Mouse (Mus musculus) heart, embryonic 12.5 days (tissue): Measurements from ENCODE around the gene Slc12a1. TPM values are rescaled to one million over a fixed set of nuclear protein-coding genes. Genes with fewer than 3 reads are reported as not detected.

ENCODE experiments used
- ATAC-seq: fragments of 200-750 bp; cut with Nextera tagmentation; 2 replicates; pipeline ENCODE4 v1.8.0; 2017; ENCODE audit warnings: moderate TSS enrichment, moderate library complexity; ENCODE audit not compliant: insufficient number of reproducible peaks, low FRiP score
- H3K27ac ChIP-seq: fragments of 300-500 bp; sonication (generic); 2 replicates; pipeline ENCODE4 v1.5.1; 2016; ENCODE audit warnings: mild to moderate bottlenecking, moderate library complexity; ENCODE audit not compliant: poor library complexity, severe bottlenecking
- H3K27me3 ChIP-seq: fragments of 300-500 bp; sonication (generic); replicated peaks from 2 replicates; pipeline ENCODE4 v1.6.1; 2016; ENCODE audit warnings: mild to moderate bottlenecking, moderate library complexity
- H3K36me3 ChIP-seq: fragments of 300-500 bp; sonication (generic); 2 replicates; pipeline ENCODE4 v1.6.1; 2016; ENCODE audit warnings: mild to moderate bottlenecking, moderate library complexity
- H3K4me1 ChIP-seq: fragments of 300-500 bp; sonication (generic); replicated peaks from 2 replicates; pipeline ENCODE4 v1.6.1; 2016; ENCODE audit warnings: mild to moderate bottlenecking
- H3K4me2 ChIP-seq: fragments of 300-500 bp; sonication (generic); 2 replicates; pipeline ENCODE4 v1.6.1; 2016; ENCODE audit warnings: mild to moderate bottlenecking, moderate library complexity
- H3K4me3 ChIP-seq: fragments of 300-500 bp; sonication (generic); 2 replicates; pipeline ENCODE4 v1.5.1; 2016; ENCODE audit warnings: mild to moderate bottlenecking
- H3K9ac ChIP-seq: fragments of 300-500 bp; sonication (generic); 2 replicates; pipeline ENCODE4 v1.6.1; 2016; ENCODE audit warnings: mild to moderate bottlenecking, moderate library complexity
- H3K9me3 ChIP-seq: fragments of 300-500 bp; sonication (generic); replicated peaks from 2 replicates; pipeline ENCODE4 v1.6.1; 2016; ENCODE audit warnings: mild to moderate bottlenecking, moderate library complexity
- WGBS: fragments of 180-500 bp; shearing (Covaris S2); methylation state at CpG from one replicate; pipeline ENCODE4 v1.1.7; 2016; 5-methylcytosine and 5-hydroxymethylcytosine counted together
- polyA plus RNA-seq: library from polyadenylated mRNA; unstranded; fragments of >200 nt; fragmentation: Nextera tagmentation; extraction: Ambion mirVana; gene quantifications from 2 replicates; pipeline ENCODE4 v1.2.1, GENCODE M21; 2016

The Slc12a1 gene
- polyA plus RNA-seq, 1 experiment from 2014 or later = 0.04 TPM

DNA sequence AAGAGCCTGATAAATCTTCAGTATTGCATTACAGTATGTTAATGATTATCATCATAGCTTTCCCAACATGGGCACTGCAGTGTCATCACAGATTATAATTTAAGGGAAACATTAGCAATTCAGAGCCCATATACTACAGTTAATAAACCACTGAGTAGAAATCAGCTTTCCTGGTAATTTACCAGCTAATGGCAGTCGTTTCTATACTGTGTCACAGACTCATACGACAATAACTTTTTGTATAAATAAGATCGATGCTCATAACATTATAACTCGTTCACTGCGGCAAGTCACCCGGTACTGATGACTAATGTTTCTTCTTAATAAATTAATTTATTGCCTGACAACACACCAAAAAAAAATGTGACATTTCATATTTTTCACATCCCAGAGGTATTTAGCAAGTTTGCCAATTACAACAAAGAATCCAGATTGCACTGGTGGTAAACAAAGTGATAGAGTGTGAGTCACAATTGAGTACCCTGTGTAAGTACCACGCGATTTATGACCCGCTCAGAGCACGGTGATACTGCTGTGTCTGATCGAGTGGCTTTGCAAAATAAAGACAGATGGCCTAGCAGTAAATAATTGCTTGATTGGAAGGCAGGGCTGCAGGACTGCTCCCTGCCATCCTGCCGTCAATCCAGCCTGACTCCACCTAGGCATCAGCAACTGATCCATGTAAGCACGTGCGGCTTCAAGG, 56.7 kb downstream of the Slc12a1 start:
- Histone ChIP-seq H3K27me3 (no peaks in the 10 kb centered on the region), H3K36me3 (no peaks in the 10 kb centered on the region), H3K4me1 (peaks cover 11% of the 10 kb centered on the region; the same call in 1 of the 2 replicates), H3K9ac (no peak overlapping the region), H3K4me3 (no peak overlapping the region), H3K9me3 (no peaks in the 10 kb centered on the region), H3K4me2 (no peak overlapping the region), H3K27ac (no peak overlapping the region)
- no peak for ATAC-seq
- WGBS = 81% methylated on average over 14 of the region's 14 CpGs

GRCm38 (mm10) chr2:125211831-125212510, 59.7 kb downstream of the Slc12a1 start:
- no peak overlapping the region for H3K4me2 ChIP-seq
- H3K9me3 ChIP-seq = no peaks in the 10 kb centered on the region
- H3K4me1 ChIP-seq = peaks cover 11% of the 10 kb centered on the region; the same call in 1 of the 2 replicates
- no peak overlapping the region for H3K9ac ChIP-seq
- 58% methylated on average over 10 of the region's 10 CpGs for WGBS
- no peaks in the 10 kb centered on the region for H3K27me3 ChIP-seq
- no peak for ATAC-seq
- H3K4me3 ChIP-seq = no peak overlapping the region
- no peak overlapping the region for H3K27ac ChIP-seq
- no peaks in the 10 kb centered on the region for H3K36me3 ChIP-seq

- Histone ChIP-seq H3K9ac (no peak overlapping the region), H3K4me3 (no peak overlapping the region), H3K4me2 (no peak overlapping the region), H3K27me3 (no peaks in the 10 kb centered on the region), H3K4me1 (peaks cover 11% of the 10 kb centered on the region; the same call in 1 of the 2 replicates), H3K36me3 (no peaks in the 10 kb centered on the region), H3K9me3 (no peaks in the 10 kb centered on the region), H3K27ac (no peak overlapping the region)
- no peak for ATAC-seq
- 2% methylated on average over 3 of the region's 3 CpGs for WGBS
These were observed 62.3 kb downstream of the Slc12a1 start for GRCm38 (mm10) chr2:125214592-125214991.

- no peak overlapping the region for H3K4me3 ChIP-seq
- no peak overlapping the region for H3K9ac ChIP-seq
- no peaks in the 10 kb centered on the region for H3K36me3 ChIP-seq
- 79% methylated on average over 6 of the region's 6 CpGs for WGBS
- H3K9me3 ChIP-seq = no peaks in the 10 kb centered on the region
- no peak for ATAC-seq
- H3K27ac ChIP-seq = no peak overlapping the region
- no peaks in the 10 kb centered on the region for H3K27me3 ChIP-seq
- H3K4me2 ChIP-seq = no peak overlapping the region
- H3K4me1 ChIP-seq = peaks cover 5% of the 10 kb centered on the region; the same call in 1 of the 2 replicates
These were observed 65.0 kb downstream of the Slc12a1 start for GRCm38 (mm10) chr2:125217286-125217685.

- Histone ChIP-seq H3K9me3 (no peaks in the 10 kb centered on the region), H3K4me2 (no peak overlapping the region), H3K27ac (no peak overlapping the region), H3K4me1 (0 out of 2 replicates have a peak, but pooled peaks cover 4% of the 10 kb centered on the region), H3K9ac (no peak overlapping the region), H3K4me3 (no peak overlapping the region), H3K27me3 (no peaks in the 10 kb centered on the region), H3K36me3 (no peaks in the 10 kb centered on the region)
- 86% methylated on average over 1 of the region's 1 CpGs for WGBS
- ATAC-seq = no peak
These were observed 66.3 kb downstream of the Slc12a1 start for GRCm38 (mm10) chr2:125218566-125218965.

GRCm38 (mm10) chr2:125219268-125219667, 67.0 kb downstream of the Slc12a1 start:
- Histone ChIP-seq H3K27ac (no peak overlapping the region), H3K27me3 (no peaks in the 10 kb centered on the region), H3K4me3 (no peak overlapping the region), H3K4me2 (no peak overlapping the region), H3K36me3 (no peaks in the 10 kb centered on the region), H3K9me3 (no peaks in the 10 kb centered on the region), H3K9ac (no peak overlapping the region), H3K4me1 (0 out of 2 replicates have a peak, but pooled peaks cover 4% of the 10 kb centered on the region)
- ATAC-seq = no peak
- WGBS = 48% methylated on average over 3 of the region's 3 CpGs

DNA sequence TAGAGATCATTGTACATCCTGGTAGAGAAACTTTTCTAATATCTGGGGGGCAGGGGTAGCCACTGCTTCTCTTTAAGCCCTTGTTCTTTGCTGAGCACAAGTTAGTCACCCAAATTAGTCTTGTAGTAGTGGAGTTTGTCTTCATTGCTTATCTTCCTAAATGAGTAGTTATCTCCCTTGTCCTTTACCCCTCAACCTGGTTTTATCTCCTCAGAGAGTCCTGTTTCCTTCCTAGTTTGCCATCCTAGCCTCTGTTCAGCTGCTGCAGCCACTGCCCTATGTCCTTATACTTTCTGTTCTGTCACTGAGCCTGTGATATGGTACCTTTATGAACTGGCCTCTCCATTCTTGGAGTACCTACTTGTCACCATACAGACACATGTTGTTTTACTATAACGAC, 69.4 kb downstream of the Slc12a1 start:
- Histone ChIP-seq H3K4me1 (0 out of 2 replicates have a peak, but pooled peaks cover 4% of the 10 kb centered on the region), H3K36me3 (no peaks in the 10 kb centered on the region), H3K27me3 (no peaks in the 10 kb centered on the region), H3K4me2 (no peak overlapping the region), H3K27ac (no peak overlapping the region), H3K4me3 (no peak overlapping the region), H3K9ac (no peak overlapping the region), H3K9me3 (no peaks in the 10 kb centered on the region)
- WGBS = 76% methylated on average over 1 of the region's 1 CpGs
- no peak for ATAC-seq

GRCm38 (mm10) chr2:125228472-125229409, 76.4 kb downstream of the Slc12a1 start:
- H3K27ac ChIP-seq = no peak overlapping the region
- no peak overlapping the region for H3K4me2 ChIP-seq
- H3K4me3 ChIP-seq = no peak overlapping the region
- H3K9ac ChIP-seq = no peak overlapping the region
- no peaks in the 10 kb centered on the region for H3K9me3 ChIP-seq
- WGBS = 47% methylated on average over 11 of the region's 11 CpGs
- ATAC-seq = no peak
- H3K27me3 ChIP-seq = no peaks in the 10 kb centered on the region
- H3K36me3 ChIP-seq = no peaks in the 10 kb centered on the region
- peaks cover 4% of the 10 kb centered on the region; the same call in 1 of the 2 replicates for H3K4me1 ChIP-seq

- Histone ChIP-seq H3K9me3 (no peaks in the 10 kb centered on the region), H3K4me3 (no peak overlapping the region), H3K27ac (no peak overlapping the region), H3K9ac (no peak overlapping the region), H3K4me1 (peaks cover 4% of the 10 kb centered on the region; the same call in 1 of the 2 replicates), H3K27me3 (no peaks in the 10 kb centered on the region), H3K36me3 (no peaks in the 10 kb centered on the region), H3K4me2 (no peak overlapping the region)
- 79% methylated on average over 4 of the region's 4 CpGs for WGBS
- ATAC-seq = no peak
These were observed 79.9 kb downstream of the Slc12a1 start for GRCm38 (mm10) chr2:125232183-125232582.

- 63% methylated on average over 2 of the region's 2 CpGs for WGBS
- no peak overlapping the region for H3K9ac ChIP-seq
- H3K27ac ChIP-seq = no peak overlapping the region
- ATAC-seq = no peak
- no peak overlapping the region for H3K4me2 ChIP-seq
- no peaks in the 10 kb centered on the region for H3K36me3 ChIP-seq
- H3K27me3 ChIP-seq = no peaks in the 10 kb centered on the region
- no peak overlapping the region for H3K4me3 ChIP-seq
- H3K4me1 ChIP-seq = peaks cover 4% of the 10 kb centered on the region; the same call in 1 of the 2 replicates
- no peaks in the 10 kb centered on the region for H3K9me3 ChIP-seq
These were observed 81.2 kb downstream of the Slc12a1 start for GRCm38 (mm10) chr2:125233537-125233936.

- Histone ChIP-seq H3K27ac (no peak overlapping the region), H3K9ac (no peak overlapping the region), H3K27me3 (no peaks in the 10 kb centered on the region), H3K9me3 (no peaks in the 10 kb centered on the region), H3K4me2 (no peak overlapping the region), H3K4me1 (peaks cover 4% of the 10 kb centered on the region; the same call in 1 of the 2 replicates), H3K36me3 (no peaks in the 10 kb centered on the region), H3K4me3 (no peak overlapping the region)
- ATAC-seq = no peak
- WGBS = 68% methylated on average over 2 of the region's 2 CpGs
These were observed 81.7 kb downstream of the Slc12a1 start for GRCm38 (mm10) chr2:125234049-125234448.
